Mouse (Mus musculus) hindbrain, embryonic 11.5 days (tissue): ENCODE results near the gene Rsph1. TPM values are rescaled to one million over a fixed set of nuclear protein-coding genes. Genes with fewer than 3 reads are reported as not detected.
"Not testable (repeated sequence)": the region's sequence is repeated elsewhere in the genome, so short reads cannot be mapped to it uniquely, and the experiment has no call there.

Source experiments
- ATAC-seq: fragments of 200-750 bp; cut with Nextera tagmentation; 2 replicates; pipeline ENCODE4 v1.8.0; 2017; ENCODE audit warnings: mild to moderate bottlenecking, moderate TSS enrichment, moderate library complexity; ENCODE audit not compliant: low FRiP score
- DNase-seq: peaks from one replicate; pipeline ENCODE4 v3.0.0-alpha.2; 2015; ENCODE audit warnings: low spot score
- H3K27ac ChIP-seq: fragments of 300-500 bp; sonication (generic); 2 replicates; pipeline ENCODE4 v1.5.1; 2014; ENCODE audit warnings: mild to moderate bottlenecking, low read depth, low read length
- H3K27me3 ChIP-seq: fragments of 300-500 bp; sonication (generic); 2 replicates; pipeline ENCODE4 v1.6.1; 2014; ENCODE audit warnings: mild to moderate bottlenecking, low read length, moderate library complexity, mixed read lengths; ENCODE audit not compliant: control insufficient read depth, insufficient read depth
- H3K36me3 ChIP-seq: fragments of 300-500 bp; sonication (generic); 2 replicates; pipeline ENCODE4 v1.6.1; 2014; ENCODE audit warnings: mild to moderate bottlenecking, low read length, moderate library complexity, mixed read lengths; ENCODE audit not compliant: control insufficient read depth, insufficient read depth
- H3K4me1 ChIP-seq: fragments of 300-500 bp; sonication (generic); replicated peaks from 2 replicates; pipeline ENCODE4 v1.6.1; 2014; ENCODE audit warnings: low read length, mixed read lengths; ENCODE audit not compliant: control insufficient read depth, insufficient read depth
- H3K4me2 ChIP-seq: fragments of 300-500 bp; sonication (generic); replicated peaks from 2 replicates; pipeline ENCODE4 v1.6.1; 2014; ENCODE audit warnings: mild to moderate bottlenecking, low read depth, low read length
- H3K4me3 ChIP-seq: fragments of 300-500 bp; sonication (generic); 2 replicates; pipeline ENCODE4 v1.5.1; 2014; ENCODE audit warnings: low read depth, low read length
- H3K9ac ChIP-seq: fragments of 300-500 bp; sonication (generic); 2 replicates; pipeline ENCODE4 v1.6.1; 2014; ENCODE audit warnings: low read depth, low read length
- H3K9me3 ChIP-seq: fragments of 300-500 bp; sonication (generic); 2 replicates; pipeline ENCODE4 v1.6.1; 2016; ENCODE audit warnings: low read length; ENCODE audit not compliant: control insufficient read depth
- WGBS: fragments of 180-500 bp; shearing (Covaris S2); extraction: QIAGEN DNeasy Blood & Tissue Kit; methylation state at CpG from one replicate; pipeline ENCODE4 v1.1.7; 2014; 5-methylcytosine and 5-hydroxymethylcytosine counted together
- polyA plus RNA-seq: library from polyadenylated mRNA; unstranded; fragments of >200 nt; fragmentation: Nextera tagmentation; extraction: Ambion mirVana; gene quantifications from 2 replicates; pipeline ENCODE4 v1.2.1, GENCODE M21; 2014

The Rsph1 gene
- polyA plus RNA-seq, 1 experiment from 2014 or later, result 5.1 TPM

DNA sequence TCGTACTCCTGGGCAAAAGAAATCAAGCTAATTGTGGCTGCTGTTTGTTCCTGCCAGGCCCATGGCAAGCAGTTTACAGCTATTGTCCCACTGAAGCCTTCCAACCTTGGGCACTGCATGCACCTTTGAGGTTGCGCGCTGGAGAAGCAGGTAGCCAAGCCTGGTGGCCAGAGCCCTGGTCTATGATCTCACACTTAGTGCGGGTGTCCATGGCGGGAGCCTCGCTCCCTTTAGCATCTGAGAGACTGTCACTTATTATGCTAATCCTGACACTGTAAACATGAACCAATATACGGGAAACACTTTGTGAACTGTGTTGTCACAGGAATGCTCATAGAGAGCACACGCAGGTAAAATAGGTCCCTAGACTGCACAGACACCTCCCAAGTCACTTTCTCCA lies 3.6 kb downstream of the Rsph1 start:
- ATAC-seq (no peak), DNase-seq (no peak)
- Histone ChIP-seq H3K4me2 (no peak overlapping the region), H3K27ac (no peak overlapping the region), H3K4me1 (0 out of 2 replicates have a peak, but pooled peaks cover 2% of the 10 kb centered on the region), H3K9me3 (no peaks in the 10 kb centered on the region), H3K36me3 (no peaks in the 10 kb centered on the region), H3K4me3 (no peak overlapping the region), H3K9ac (no peak overlapping the region), H3K27me3 (no peaks in the 10 kb centered on the region)
- 88% methylated on average over 8 of the region's 8 CpGs for WGBS

DNA sequence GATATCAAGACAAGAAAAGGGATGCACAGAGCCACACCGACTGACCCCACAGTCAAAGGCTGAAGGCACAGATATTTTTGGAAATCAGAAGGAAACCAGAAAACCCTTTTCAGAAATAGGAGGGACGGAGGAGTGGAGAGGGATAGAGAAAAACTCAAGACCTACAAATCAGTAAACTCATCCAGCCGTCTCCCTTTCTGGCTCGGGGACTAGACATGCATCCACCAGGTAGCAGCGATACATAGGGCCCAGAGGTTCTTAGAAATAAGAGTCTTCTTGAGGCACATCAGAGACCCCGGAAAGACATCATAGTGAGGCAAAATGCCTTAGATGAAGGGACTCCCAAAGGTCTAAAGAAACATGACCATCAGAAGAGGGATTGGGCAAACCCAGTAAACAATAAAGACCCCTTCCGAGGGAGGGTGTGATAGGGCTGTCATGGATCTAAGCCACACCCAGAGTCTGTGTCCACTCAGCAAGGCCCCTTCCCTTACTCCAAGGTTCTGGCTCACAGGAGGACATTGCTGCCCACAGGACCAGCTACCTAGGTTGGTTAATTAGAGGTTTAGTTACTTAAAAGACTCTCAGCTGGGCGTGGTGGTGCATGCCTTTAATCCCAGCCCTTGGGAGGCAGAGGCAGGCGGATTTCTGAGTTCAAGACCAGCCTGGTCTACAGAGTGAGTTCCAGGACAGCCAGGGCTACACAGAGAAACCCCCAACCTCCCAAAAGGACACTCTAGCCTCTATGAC lies 4.6 kb downstream of the Rsph1 start:
- H3K9me3 ChIP-seq, result no peaks in the 10 kb centered on the region
- no peaks in the 10 kb centered on the region for H3K27me3 ChIP-seq
- no peak overlapping the region for H3K4me3 ChIP-seq
- no peak overlapping the region for H3K9ac ChIP-seq
- 89% methylated on average over 9 of the region's 9 CpGs for WGBS
- H3K4me1 ChIP-seq, result 0 out of 2 replicates have a peak, but pooled peaks cover 2% of the 10 kb centered on the region
- no peak overlapping the region for H3K4me2 ChIP-seq
- DNase-seq (no peak), ATAC-seq (no peak)
- H3K27ac ChIP-seq, result no peak overlapping the region
- H3K36me3 ChIP-seq, result no peaks in the 10 kb centered on the region

GRCm38 (mm10) chr17:31271136-31271851 lies 5.9 kb downstream of the Rsph1 start:
- Histone ChIP-seq H3K4me1 (no peaks in the 10 kb centered on the region), H3K9me3 (no peaks in the 10 kb centered on the region), H3K27ac (no peak overlapping the region), H3K36me3 (no peaks in the 10 kb centered on the region), H3K4me2 (no peak overlapping the region), H3K4me3 (no peak overlapping the region), H3K27me3 (no peaks in the 10 kb centered on the region), H3K9ac (no peak overlapping the region)
- DNase-seq (no peak), ATAC-seq (no peak)
- WGBS, result 52% methylated on average over 7 of the region's 7 CpGs

DNA sequence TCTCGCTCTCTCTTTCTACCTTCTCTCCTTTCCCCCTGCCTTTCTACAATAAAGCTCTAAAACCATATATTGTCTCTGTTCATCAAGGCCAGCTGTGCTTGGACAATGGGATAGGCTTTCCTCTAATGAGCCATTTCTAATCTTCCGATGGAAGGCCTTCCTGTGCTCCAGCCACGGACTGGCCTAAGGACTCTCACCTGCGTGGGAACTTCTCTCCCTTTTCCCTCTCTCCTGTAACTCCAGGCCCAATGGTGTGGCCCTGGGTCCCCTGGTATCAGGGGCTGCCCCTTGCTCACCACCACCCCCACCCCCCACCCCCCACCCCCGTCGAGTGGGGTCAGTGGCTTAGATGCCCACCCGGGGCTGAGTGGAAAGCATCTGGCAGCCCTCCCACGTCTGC lies 6.4 kb downstream of the Rsph1 start:
- WGBS, result 86% methylated on average over 6 of the region's 8 CpGs
- H3K4me3 ChIP-seq, H3K4me2 ChIP-seq, DNase-seq, H3K9ac ChIP-seq, H3K4me1 ChIP-seq, ATAC-seq, H3K9me3 ChIP-seq, H3K36me3 ChIP-seq, H3K27ac ChIP-seq, H3K27me3 ChIP-seq: not testable (repeated sequence)

DNA sequence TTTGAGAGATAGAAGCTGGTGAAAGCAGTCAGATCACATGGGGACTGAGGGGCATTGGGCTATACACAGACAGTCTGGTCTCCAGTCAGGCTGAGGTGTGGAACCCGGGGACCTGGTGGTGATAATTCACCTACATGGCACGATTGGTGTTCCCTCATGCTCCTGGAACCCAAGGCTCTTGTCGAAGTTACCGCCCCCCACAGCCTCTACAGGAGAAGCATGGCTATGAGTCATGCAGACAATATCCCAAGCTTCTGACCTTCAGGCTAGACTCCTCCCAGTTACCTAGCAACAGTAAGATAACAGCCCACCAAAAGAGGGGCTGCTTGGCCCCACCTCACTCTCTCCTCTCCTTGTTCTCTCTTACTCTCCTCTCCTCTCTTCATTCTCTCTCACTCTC lies 6.9 kb downstream of the Rsph1 start:
- Histone ChIP-seq H3K27me3 (no peaks in the 10 kb centered on the region), H3K9ac (no peak overlapping the region), H3K36me3 (no peaks in the 10 kb centered on the region), H3K4me3 (no peak overlapping the region), H3K27ac (no peak overlapping the region), H3K4me2 (no peak overlapping the region), H3K4me1 (no peaks in the 10 kb centered on the region), H3K9me3 (no peaks in the 10 kb centered on the region)
- no peak for ATAC-seq
- WGBS, result 96% methylated on average over 4 of the region's 4 CpGs
- DNase-seq, result no peak

GRCm38 (mm10) chr17:31269761-31270160 lies 7.4 kb downstream of the Rsph1 start:
- no peak overlapping the region for H3K9ac ChIP-seq
- no peak overlapping the region for H3K4me2 ChIP-seq
- H3K9me3 ChIP-seq, result no peaks in the 10 kb centered on the region
- 90% methylated on average over 2 of the region's 2 CpGs for WGBS
- no peaks in the 10 kb centered on the region for H3K4me1 ChIP-seq
- H3K4me3 ChIP-seq, result no peak overlapping the region
- no peaks in the 10 kb centered on the region for H3K36me3 ChIP-seq
- ATAC-seq, result no peak
- no peaks in the 10 kb centered on the region for H3K27me3 ChIP-seq
- H3K27ac ChIP-seq, result no peak overlapping the region
- no peak for DNase-seq

DNA sequence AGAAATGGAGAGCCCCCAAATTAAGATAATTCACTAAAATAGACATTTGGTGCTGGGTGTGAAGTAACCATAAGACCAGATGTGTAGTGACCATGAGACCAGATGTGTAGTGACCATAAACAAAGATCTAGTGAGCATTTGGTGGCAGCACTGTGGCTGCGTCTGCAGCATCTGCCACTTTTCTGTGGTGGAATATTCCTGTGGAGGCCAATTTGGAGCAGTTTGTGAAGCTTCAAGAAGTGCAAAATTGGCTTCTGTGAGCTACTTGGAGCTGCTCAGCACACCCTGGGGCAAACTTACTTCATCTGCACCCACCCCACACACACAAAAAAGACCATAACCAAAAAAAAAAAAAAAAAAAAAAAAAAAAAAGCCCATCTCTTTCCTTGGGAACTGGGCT lies 9.2 kb downstream of the Rsph1 start:
- H3K4me2 ChIP-seq, result no peak overlapping the region
- H3K27ac ChIP-seq, result no peak overlapping the region
- H3K4me3 ChIP-seq, result no peak overlapping the region
- no peaks in the 10 kb centered on the region for H3K4me1 ChIP-seq
- no peaks in the 10 kb centered on the region for H3K9me3 ChIP-seq
- H3K27me3 ChIP-seq, result no peaks in the 10 kb centered on the region
- 100% methylated on average over 1 of the region's 1 CpGs for WGBS
- no peaks in the 10 kb centered on the region for H3K36me3 ChIP-seq
- H3K9ac ChIP-seq, result no peak overlapping the region
- ATAC-seq (no peak), DNase-seq (no peak)

DNA sequence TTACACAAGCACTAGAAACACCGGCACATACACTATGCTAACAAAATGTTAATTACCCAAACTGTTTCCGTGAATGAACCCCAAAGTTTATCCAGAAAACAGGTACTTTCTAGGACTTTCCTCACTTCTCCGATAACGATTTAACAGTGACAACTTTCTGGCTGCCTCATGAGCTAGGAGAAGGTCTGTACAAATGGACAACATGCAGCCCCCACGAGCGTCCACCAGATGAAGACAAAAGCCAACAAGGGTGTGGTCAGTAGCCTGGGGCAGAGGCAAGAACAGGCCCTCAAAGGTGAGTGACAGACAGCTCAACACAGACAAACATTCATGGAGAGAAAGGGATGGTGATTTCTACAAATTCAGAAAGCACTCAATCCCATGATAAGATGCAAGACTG lies 9.6 kb downstream of the Rsph1 start:
- Histone ChIP-seq H3K27ac (no peak overlapping the region), H3K36me3 (no peaks in the 10 kb centered on the region), H3K27me3 (no peaks in the 10 kb centered on the region), H3K9me3 (no peaks in the 10 kb centered on the region), H3K4me1 (no peaks in the 10 kb centered on the region), H3K4me3 (no peak overlapping the region), H3K9ac (no peak overlapping the region), H3K4me2 (no peak overlapping the region)
- DNase-seq (no peak), ATAC-seq (no peak)
- 83% methylated on average over 6 of the region's 6 CpGs for WGBS

DNA sequence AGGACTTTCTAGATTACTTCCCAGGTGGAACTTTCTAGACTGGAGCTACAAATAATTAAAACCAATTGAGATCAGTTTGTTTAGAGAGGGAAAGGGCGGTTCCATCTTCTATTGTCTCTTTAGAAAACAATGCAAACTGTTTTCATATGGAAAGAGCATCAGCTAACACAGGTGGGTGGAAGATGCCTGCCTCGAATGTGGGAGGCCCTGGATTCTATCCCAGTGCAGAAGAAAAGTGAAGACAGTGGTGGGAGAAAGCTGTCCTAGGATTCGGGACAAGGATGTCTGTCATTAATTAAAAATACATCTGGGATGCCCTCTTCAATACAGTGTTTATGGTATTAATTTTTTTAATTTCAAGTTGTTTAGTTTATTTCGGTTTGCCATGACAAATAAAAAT lies 10.0 kb downstream of the Rsph1 start:
- H3K9me3 ChIP-seq, result no peaks in the 10 kb centered on the region
- H3K9ac ChIP-seq, result no peak overlapping the region
- H3K4me1 ChIP-seq, result no peaks in the 10 kb centered on the region
- 82% methylated on average over 4 of the region's 4 CpGs for WGBS
- H3K27me3 ChIP-seq, result no peaks in the 10 kb centered on the region
- no peak overlapping the region for H3K4me2 ChIP-seq
- H3K36me3 ChIP-seq, result no peaks in the 10 kb centered on the region
- no peak overlapping the region for H3K27ac ChIP-seq
- ATAC-seq (no peak), DNase-seq (no peak)
- H3K4me3 ChIP-seq, result no peak overlapping the region
